Mouse (Mus musculus): ENCODE results near the gene Axin2. TPM values are rescaled to one million over a fixed set of nuclear protein-coding genes. Genes with fewer than 3 reads are reported as not detected.

Axin2 gene
- total and polyA plus RNA-seq, 2 experiments: 3.2 to 5.8 TPM

- Histone ChIP-seq H3K4me3 (ENCODE audit: insufficient read depth, low read depth, low read length) (no peak overlapping the region), H3K9ac (ENCODE audit: low read depth, low read length) (0 out of 2 replicates have a peak overlapping the region, but pooled peaks have one; percentile 11), H3K36me3 (ENCODE audit: control insufficient read depth, insufficient read depth, low read length) (no peaks in the 10 kb centered on the region), H3K27ac (replicated peaks; ENCODE audit: insufficient read depth, low read depth, low read length) (no peak overlapping the region), H3K79me2 (ENCODE audit: control insufficient read depth, insufficient read depth, low read length) (no peaks in the 10 kb centered on the region), H3K27me3 (ENCODE audit: control insufficient read depth, insufficient read depth, low read length) (no peaks in the 10 kb centered on the region), H3K4me1 (ENCODE audit: control insufficient read depth, insufficient read depth, low read length) (0 out of 2 replicates have a peak, but pooled peaks cover 4% of the 10 kb centered on the region)
- 15% methylated on average over 24 of the region's 24 CpGs for WGBS
- TF ChIP-seq POLR2A (IDR thresholded peaks at IDR 0.05; ENCODE audit: extremely low read depth, insufficient read depth, low read length) (no peak), CTCF (IDR thresholded peaks at IDR 0.05; ENCODE audit: low read depth, low read length) (no peak)
- DNase-seq (ENCODE audit: extremely low read depth, low read depth, low spot score): no peak
Measured at GRCm38 (mm10) chr11:108909396-108910195, 10.6 kb upstream of the Axin2 start.

- Histone ChIP-seq H3K27me3 (ENCODE audit: control insufficient read depth, insufficient read depth, low read length) (no peaks in the 10 kb centered on the region), H3K4me1 (ENCODE audit: control insufficient read depth, insufficient read depth, low read length) (0 out of 2 replicates have a peak, but pooled peaks cover 4% of the 10 kb centered on the region), H3K27ac (replicated peaks; ENCODE audit: insufficient read depth, low read depth, low read length) (no peak overlapping the region)
Measured at GRCm38 (mm10) chr11:108910328-108910886, 9.7 kb upstream of the Axin2 start.

GRCm38 (mm10) chr11:108910903-108911302, 9.2 kb upstream of the Axin2 start:
- no peak for DNase-seq (ENCODE audit: extremely low read depth, low read depth, low spot score)
- H3K9ac ChIP-seq (ENCODE audit: low read depth, low read length): no peak overlapping the region
- H3K27ac ChIP-seq (replicated peaks; ENCODE audit: insufficient read depth, low read depth, low read length): no peak overlapping the region
- H3K4me3 ChIP-seq (ENCODE audit: insufficient read depth, low read depth, low read length): no peak overlapping the region
- no peaks in the 10 kb centered on the region for H3K79me2 ChIP-seq (ENCODE audit: control insufficient read depth, insufficient read depth, low read length)
- H3K4me1 ChIP-seq (ENCODE audit: control insufficient read depth, insufficient read depth, low read length): 0 out of 2 replicates have a peak, but pooled peaks cover 4% of the 10 kb centered on the region
- H3K36me3 ChIP-seq (ENCODE audit: control insufficient read depth, insufficient read depth, low read length): no peaks in the 10 kb centered on the region
- TF ChIP-seq CTCF (IDR thresholded peaks at IDR 0.05; ENCODE audit: low read depth, low read length) (no peak), POLR2A (IDR thresholded peaks at IDR 0.05; ENCODE audit: extremely low read depth, insufficient read depth, low read length) (no peak)
- H3K27me3 ChIP-seq (ENCODE audit: control insufficient read depth, insufficient read depth, low read length): no peaks in the 10 kb centered on the region
- 37% methylated on average over 7 of the region's 7 CpGs for WGBS

More at GRCm38 (mm10) chr11:108910328-108910886, 9.7 kb upstream of the Axin2 start:
- no peaks in the 10 kb centered on the region for H3K79me2 ChIP-seq (ENCODE audit: control insufficient read depth, insufficient read depth, low read length)
- 14% methylated on average over 14 of the region's 14 CpGs for WGBS
- no peak for DNase-seq (ENCODE audit: extremely low read depth, low read depth, low spot score)
- no peak overlapping the region for H3K4me3 ChIP-seq (ENCODE audit: insufficient read depth, low read depth, low read length)
- TF ChIP-seq POLR2A (IDR thresholded peaks at IDR 0.05; ENCODE audit: extremely low read depth, insufficient read depth, low read length): no peak
- TF ChIP-seq CTCF (IDR thresholded peaks at IDR 0.05; ENCODE audit: low read depth, low read length): no peak
- no peak overlapping the region for H3K9ac ChIP-seq (ENCODE audit: low read depth, low read length)
- H3K36me3 ChIP-seq (ENCODE audit: control insufficient read depth, insufficient read depth, low read length): no peaks in the 10 kb centered on the region

GRCm38 (mm10) chr11:108912174-108912573, 8.0 kb upstream of the Axin2 start:
- DNase-seq (ENCODE audit: extremely low read depth, low read depth, low spot score): no peak
- Histone ChIP-seq H3K79me2 (ENCODE audit: control insufficient read depth, insufficient read depth, low read length) (no peaks in the 10 kb centered on the region), H3K4me1 (ENCODE audit: control insufficient read depth, insufficient read depth, low read length) (0 out of 2 replicates have a peak, but pooled peaks cover 4% of the 10 kb centered on the region), H3K27me3 (ENCODE audit: control insufficient read depth, insufficient read depth, low read length) (no peaks in the 10 kb centered on the region), H3K36me3 (ENCODE audit: control insufficient read depth, insufficient read depth, low read length) (no peaks in the 10 kb centered on the region), H3K4me3 (ENCODE audit: insufficient read depth, low read depth, low read length) (no peak overlapping the region), H3K9ac (ENCODE audit: low read depth, low read length) (no peak overlapping the region), H3K27ac (replicated peaks; ENCODE audit: insufficient read depth, low read depth, low read length) (no peak overlapping the region)
- TF ChIP-seq POLR2A (IDR thresholded peaks at IDR 0.05; ENCODE audit: extremely low read depth, insufficient read depth, low read length) (no peak), CTCF (IDR thresholded peaks at IDR 0.05; ENCODE audit: low read depth, low read length) (no peak)
- WGBS: 93% methylated on average over 12 of the region's 12 CpGs

GRCm38 (mm10) chr11:108917422-108918324, 2.5 kb upstream of the Axin2 start:
- Histone ChIP-seq H3K36me3 (ENCODE audit: control insufficient read depth, insufficient read depth, low read length) (no peaks in the 10 kb centered on the region), H3K4me1 (ENCODE audit: control insufficient read depth, insufficient read depth, low read length) (0 out of 2 replicates have a peak, but pooled peaks cover 1% of the 10 kb centered on the region), H3K27me3 (ENCODE audit: control insufficient read depth, insufficient read depth, low read length) (no peaks in the 10 kb centered on the region), H3K79me2 (ENCODE audit: control insufficient read depth, insufficient read depth, low read length) (peaks cover 8% of the 10 kb centered on the region; the same call in 1 of the 2 replicates), H3K9ac (ENCODE audit: low read depth, low read length) (no peak overlapping the region), H3K27ac (replicated peaks; ENCODE audit: insufficient read depth, low read depth, low read length) (no peak overlapping the region), H3K4me3 (ENCODE audit: insufficient read depth, low read depth, low read length) (no peak overlapping the region)
- TF ChIP-seq CTCF (IDR thresholded peaks at IDR 0.05; ENCODE audit: low read depth, low read length) (no peak), POLR2A (IDR thresholded peaks at IDR 0.05; ENCODE audit: extremely low read depth, insufficient read depth, low read length) (no peak)
- WGBS: 60% methylated on average over 12 of the region's 12 CpGs
- no peak for DNase-seq (ENCODE audit: extremely low read depth, low read depth, low spot score)
